ENCODE assay signal across 9 mouse cellular contexts in genomic region chr6:73233202-73233726, GRCm38 (mm10).
A peak's percentile ranks its signal among the peaks of the same experiment; 100 is the strongest.
DNase-seq lines count a peak whose midpoint lies in the region.
"Had no signal": no experiment of that assay in that cellular context is flagged by ENCODE, and none has a peak within 500 bp of the region (broad histone marks: within the 10 kb centered on the region; RNA-seq: fewer than 3 reads in every experiment).

No protein-coding gene starts in this region.

- DNase-seq in cerebellum, postnatal 10 days = peak; percentile 28 to 34
- no peak for DNase-seq in cerebellum, adult 8-10 months
- DNase-seq in lung, postnatal 14 days = peak; percentile 24
- DNase-seq in lung, adult 18-20 months = no peak
- DNase-seq in c-Kit-positive CD71-positive TER-119-positive erythroid progenitor cells, embryonic 14.5 days (ENCODE audit: low spot score) = peak; percentile 25
- peak; percentile 66 for DNase-seq in naive thymus-derived CD4-positive, alpha-beta T cell, adult 2 months (ENCODE audit: low read depth)
- no peak for DNase-seq in left cerebral cortex, adult 9 months (ENCODE audit: low spot score in 2 of 2)
- no peak for DNase-seq in cerebellum, adult 11 months
- DNase-seq: heart, postnatal 36 days had no signal

Comparison
In these comparisons a context has a peak if more than half of its experiments do, and no peak if none do; other contexts are left out.
1. DNase-seq: peak in cerebellum, postnatal 10 days (2 of 2), lung, postnatal 14 days (single experiment), c-Kit-positive CD71-positive TER-119-positive erythroid progenitor cells, embryonic 14.5 days (single experiment) and naive thymus-derived CD4-positive, alpha-beta T cell, adult 2 months (single experiment); none in cerebellum, adult 8-10 months (single experiment), lung, adult 18-20 months (0 of 2), left cerebral cortex, adult 9 months (0 of 2) and cerebellum, adult 11 months (single experiment).